Mouse (Mus musculus) megakaryocyte, embryonic 14.5 days (primary cell): ENCODE results near the gene Stat1.

Experiments used
- FLI1 ChIP-seq: IDR thresholded peaks from 2 replicates; pipeline ENCODE4 v1.6.1; 2012; ENCODE audit warnings: low read length, inconsistent platforms, mixed read lengths
- GATA1 ChIP-seq: IDR thresholded peaks from 3 replicates; pipeline ENCODE4 v1.6.1; 2012; ENCODE audit warnings: mixed read lengths, low read length, inconsistent platforms, borderline replicate concordance

DNA sequence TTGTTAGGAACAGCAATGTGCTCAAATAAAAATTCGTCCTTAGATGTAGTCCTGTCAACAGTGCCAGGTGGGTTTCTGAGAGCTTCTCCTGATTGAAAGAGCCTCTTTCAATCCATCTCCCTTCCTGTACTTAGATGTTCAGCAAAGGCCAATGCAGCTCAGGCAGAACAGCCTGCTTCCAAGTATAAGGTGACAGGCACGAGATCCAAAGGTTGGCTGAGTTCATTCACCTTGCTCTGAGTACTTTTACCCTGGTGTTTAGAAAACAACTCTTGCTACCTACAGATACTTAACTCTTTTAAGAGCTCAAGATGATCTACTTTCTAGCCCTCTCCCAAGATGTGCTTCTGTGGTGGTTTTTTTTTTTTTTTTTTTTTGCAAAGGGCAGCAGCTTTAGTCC is 57.8 kb downstream of the Stat1 start:
- TF ChIP-seq GATA1, result no peak
- TF ChIP-seq FLI1, result no peak
